Mouse (Mus musculus): ENCODE measurements around the gene Cd8a. TPM values are rescaled to one million over a fixed set of nuclear protein-coding genes. Genes with fewer than 3 reads are reported as not detected.

The Cd8a gene
- not detected for polyA plus RNA-seq (2015; fragmentation: Illumina TruSeq; extraction: RNeasy Lipid Tissue Mini Kit (QIAGEN cat#74804); ENCODE audit: low read depth, low replicate concordance)

DNA sequence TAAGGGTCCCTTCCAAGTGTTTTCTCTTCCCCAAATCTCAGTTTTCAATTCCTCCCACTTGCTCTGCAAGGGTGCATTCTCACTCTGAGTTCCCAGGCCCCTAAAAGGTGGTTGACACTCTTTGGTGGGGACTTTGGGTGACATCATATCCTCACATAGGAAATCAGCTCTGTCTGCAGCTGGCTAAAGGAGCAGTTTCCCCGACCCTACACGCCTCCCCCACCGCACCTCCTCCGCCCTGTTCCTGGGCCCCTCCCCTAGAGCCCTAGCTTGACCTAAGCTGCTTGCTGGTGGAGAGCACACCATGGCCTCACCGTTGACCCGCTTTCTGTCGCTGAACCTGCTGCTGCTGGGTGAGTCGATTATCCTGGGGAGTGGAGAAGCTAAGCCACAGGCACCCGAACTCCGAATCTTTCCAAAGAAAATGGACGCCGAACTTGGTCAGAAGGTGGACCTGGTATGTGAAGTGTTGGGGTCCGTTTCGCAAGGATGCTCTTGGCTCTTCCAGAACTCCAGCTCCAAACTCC lies at the start of gene Cd8a:
Gene Cd8a (plus strand): TSS at position 179 of the 527 bp plus-strand sequence.

Other genes with a start within 250 kb of the Cd8a start
- gene Thnsl2, start 229.0 kb upstream of the Cd8a start, polyA plus RNA-seq (2015; fragmentation: Illumina TruSeq; extraction: RNeasy Lipid Tissue Mini Kit (QIAGEN cat#74804); ENCODE audit: low read depth, low replicate concordance): 4.3 TPM
- 1.5 TPM for gene Fabp1, start 173.6 kb upstream of the Cd8a start, polyA plus RNA-seq (2015; fragmentation: Illumina TruSeq; extraction: RNeasy Lipid Tissue Mini Kit (QIAGEN cat#74804); ENCODE audit: low read depth, low replicate concordance)
- 30.2 TPM for gene Krcc1, start 101.8 kb upstream of the Cd8a start, polyA plus RNA-seq (2015; fragmentation: Illumina TruSeq; extraction: RNeasy Lipid Tissue Mini Kit (QIAGEN cat#74804); ENCODE audit: low read depth, low replicate concordance)
- 2.6 TPM for gene Smyd1, start 51.2 kb upstream of the Cd8a start, polyA plus RNA-seq (2015; fragmentation: Illumina TruSeq; extraction: RNeasy Lipid Tissue Mini Kit (QIAGEN cat#74804); ENCODE audit: low read depth, low replicate concordance)
- not detected for gene Cd8b1, start 50.6 kb upstream of the Cd8a start, polyA plus RNA-seq (2015; fragmentation: Illumina TruSeq; extraction: RNeasy Lipid Tissue Mini Kit (QIAGEN cat#74804); ENCODE audit: low read depth, low replicate concordance)
- 73.3 TPM for gene Rmnd5a, start 67.2 kb downstream of the Cd8a start, polyA plus RNA-seq (2015; fragmentation: Illumina TruSeq; extraction: RNeasy Lipid Tissue Mini Kit (QIAGEN cat#74804); ENCODE audit: low read depth, low replicate concordance)
- 41.1 TPM for gene Rnf103, start 120.5 kb downstream of the Cd8a start, polyA plus RNA-seq (2015; fragmentation: Illumina TruSeq; extraction: RNeasy Lipid Tissue Mini Kit (QIAGEN cat#74804); ENCODE audit: low read depth, low replicate concordance)
- gene Chmp3, start 170.4 kb downstream of the Cd8a start, polyA plus RNA-seq (2015; fragmentation: Illumina TruSeq; extraction: RNeasy Lipid Tissue Mini Kit (QIAGEN cat#74804); ENCODE audit: low read depth, low replicate concordance): 137 TPM